Mouse (Mus musculus) adipocyte (in vitro differentiated cells): ENCODE measurements around the gene Gm49384.

Source experiments
- DNase-seq: peaks from one replicate; pipeline ENCODE4 v3.0.0-alpha.2; 2016; ENCODE audit warnings: low spot score

Gm49384 gene

GRCm38 (mm10) chr12:69207396-69207795 is 3.3 kb upstream of the Gm49384 start:
- DNase-seq = no peak

- no peak for DNase-seq
Measured at GRCm38 (mm10) chr12:69198985-69199384, 5.1 kb downstream of the Gm49384 start.

- DNase-seq = peak; percentile 70
Measured at GRCm38 (mm10) chr12:69198164-69198535, 5.9 kb downstream of the Gm49384 start, which contains the start of gene Dnaaf2. TSS of gene Dnaaf2 (minus strand) at chr12:69198429.

DNA sequence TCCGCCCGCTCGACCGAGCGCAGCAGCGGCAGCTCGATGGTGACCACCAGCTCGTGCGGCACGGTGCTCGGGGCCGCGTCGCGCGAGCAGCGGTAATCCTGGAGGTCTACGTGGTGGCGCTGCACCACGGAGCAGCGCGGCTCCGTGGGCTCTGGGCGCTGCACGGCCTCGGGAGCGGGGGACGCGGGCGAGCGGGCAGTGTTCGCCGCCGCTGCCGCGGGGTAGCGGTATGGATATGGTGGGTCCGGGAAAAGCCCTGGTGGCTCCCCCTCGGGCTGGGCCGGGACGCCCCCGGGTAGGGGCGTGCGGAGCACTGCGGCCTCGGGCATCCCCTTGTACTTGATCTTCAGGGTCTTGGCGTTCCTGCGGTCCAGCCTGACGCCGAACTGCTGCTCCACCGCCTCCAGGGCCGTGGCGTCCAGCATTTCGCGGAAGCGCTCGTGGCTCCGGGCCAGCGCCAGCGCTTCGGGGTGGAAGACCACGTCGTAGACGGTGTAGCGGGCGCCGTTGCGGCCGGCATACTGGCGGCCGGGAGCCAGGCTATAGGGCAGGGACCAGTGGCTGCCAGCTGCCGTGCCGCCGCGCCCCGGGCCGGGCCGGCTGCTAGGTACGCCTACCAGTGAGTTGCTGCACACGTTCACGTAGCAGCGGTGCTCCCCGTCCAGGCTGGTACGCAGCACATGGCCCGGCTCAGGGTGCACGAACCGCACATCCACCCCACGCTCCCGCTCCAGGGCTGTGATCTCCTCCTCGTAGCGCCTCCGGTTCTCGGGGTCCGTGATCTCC is 6.5 kb downstream of the Gm49384 start:
- DNase-seq = peak; percentile 43

- peak; percentile 71 for DNase-seq
Measured at GRCm38 (mm10) chr12:69196444-69197377, 7.4 kb downstream of the Gm49384 start, which contains the start of gene Gm49383. TSS of gene Gm49383 (minus strand) at chr12:69197104.

GRCm38 (mm10) chr12:69192637-69193036 is 11.4 kb downstream of the Gm49384 start:
- no peak for DNase-seq

DNA sequence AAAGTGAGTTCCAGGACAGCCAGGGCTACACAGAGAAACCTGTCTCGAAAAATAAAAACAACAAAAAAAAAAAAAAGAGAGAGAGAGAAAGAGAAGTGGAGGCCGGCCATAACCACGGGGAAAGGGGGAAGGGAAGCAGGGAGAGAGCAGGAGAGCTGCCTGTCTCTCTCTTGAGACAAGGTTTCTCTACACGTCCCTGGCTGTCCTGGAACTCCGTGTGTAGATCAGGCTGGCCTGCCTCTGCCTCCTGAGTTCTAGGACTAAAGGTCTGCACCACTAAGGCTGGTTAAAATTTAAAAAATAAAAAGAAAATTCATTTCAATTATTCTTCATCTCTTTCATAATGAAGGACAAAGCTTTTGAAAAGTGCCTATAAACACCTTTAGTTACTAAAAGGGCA is 12.7 kb downstream of the Gm49384 start:
- DNase-seq = no peak

DNA sequence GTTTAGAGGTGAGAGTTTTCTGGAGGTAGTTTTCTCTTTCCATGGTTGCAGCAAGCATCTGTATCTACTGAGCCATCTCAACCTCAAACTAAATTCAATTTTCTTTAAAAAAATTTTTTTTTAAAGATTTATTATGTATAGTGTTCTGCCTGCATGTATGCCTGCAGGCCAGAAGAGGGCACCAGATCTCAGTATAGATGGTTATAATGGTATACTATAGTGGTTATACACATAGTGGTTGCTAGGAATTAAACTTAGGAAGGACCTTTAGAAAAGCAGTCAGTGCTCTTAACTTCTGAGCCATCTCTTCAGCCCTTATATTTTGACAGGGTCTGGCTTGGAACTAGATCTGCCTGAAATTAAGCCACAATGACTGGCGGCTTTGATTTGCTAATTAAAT is 13.5 kb downstream of the Gm49384 start:
- DNase-seq = no peak

GRCm38 (mm10) chr12:69190074-69190473 is 14.0 kb downstream of the Gm49384 start:
- DNase-seq = no peak

DNA sequence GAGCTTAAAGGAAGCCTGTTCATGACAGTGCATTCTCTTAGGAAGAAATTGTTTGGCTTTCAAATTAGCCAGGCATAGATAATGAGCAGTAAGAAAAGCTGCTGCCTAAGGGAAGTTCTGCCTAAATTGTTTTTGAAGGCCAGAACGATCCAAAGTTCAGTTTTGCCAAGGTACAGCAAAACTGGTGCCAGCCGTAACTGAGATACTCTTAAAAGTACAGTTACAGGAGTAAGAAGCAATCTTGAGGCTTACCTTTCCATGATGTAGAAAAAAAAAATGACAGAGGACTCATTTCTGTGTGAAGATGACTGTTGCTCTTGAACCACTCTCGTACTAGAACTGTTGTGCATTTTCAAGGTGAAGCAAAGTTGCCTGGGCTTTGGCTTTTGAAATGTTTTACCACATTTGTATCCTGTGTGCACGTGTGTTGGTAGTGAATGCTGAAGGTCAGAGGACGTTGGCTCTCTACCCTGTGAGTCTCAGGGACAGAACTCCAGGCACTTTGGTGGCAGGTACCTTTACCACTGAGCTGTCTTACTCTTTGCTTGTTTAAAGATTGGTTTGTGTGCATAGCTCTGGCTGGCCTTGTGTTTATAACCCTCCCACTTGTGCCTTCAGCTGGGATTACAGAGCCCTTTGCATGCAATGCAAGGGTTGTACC is 17.1 kb downstream of the Gm49384 start:
- DNase-seq = no peak

DNA sequence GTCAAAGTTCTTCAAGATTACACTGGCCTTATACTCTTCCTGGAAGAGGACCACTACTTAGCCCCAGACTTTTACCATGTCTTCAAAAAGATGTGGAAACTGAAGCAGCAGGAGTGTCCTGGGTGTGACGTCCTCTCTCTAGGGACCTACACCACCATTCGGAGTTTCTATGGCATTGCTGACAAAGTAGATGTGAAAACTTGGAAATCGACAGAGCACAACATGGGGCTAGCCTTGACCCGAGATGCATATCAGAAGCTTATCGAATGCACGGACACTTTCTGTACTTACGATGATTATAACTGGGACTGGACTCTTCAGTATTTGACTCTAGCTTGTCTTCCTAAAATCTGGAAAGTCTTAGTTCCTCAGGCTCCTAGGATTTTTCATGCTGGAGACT is 18.7 kb downstream of the Gm49384 start:
- DNase-seq = no peak

- peak; percentile 38 for DNase-seq
Measured at GRCm38 (mm10) chr12:69184342-69185295, 19.4 kb downstream of the Gm49384 start.

- DNase-seq = peak; percentile 97
Measured at GRCm38 (mm10) chr12:69183583-69184308, 20.3 kb downstream of the Gm49384 start, which contains the start of the genes Rpl36al and Mgat2. TSS of gene Rpl36al (minus strand) at chr12:69184083. TSS of gene Mgat2 (plus strand) at chr12:69184157.

- DNase-seq = no peak
Measured at GRCm38 (mm10) chr12:69181800-69182199, 22.3 kb downstream of the Gm49384 start.

GRCm38 (mm10) chr12:69179371-69179770 is 24.7 kb downstream of the Gm49384 start:
- no peak for DNase-seq

DNA sequence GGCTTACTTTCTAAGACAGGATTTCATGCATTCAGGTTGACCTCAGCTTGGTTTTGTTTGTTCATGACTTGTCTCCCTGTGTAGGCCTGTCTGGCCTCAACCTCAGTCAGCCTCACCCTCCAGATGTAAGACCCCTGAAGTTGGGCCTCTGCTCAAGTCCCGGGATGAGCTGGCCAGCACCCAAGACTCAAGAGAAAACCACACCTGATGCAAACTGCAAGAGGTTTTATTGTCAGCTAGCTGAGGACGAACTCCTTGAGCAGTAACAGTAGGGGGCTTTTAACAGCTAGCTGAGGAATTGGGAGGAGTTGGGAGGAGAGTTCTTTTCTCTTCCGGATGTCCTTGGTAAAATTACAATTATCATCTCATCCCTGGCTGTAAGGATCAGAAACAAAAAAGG is 26.5 kb downstream of the Gm49384 start:
- no peak for DNase-seq

- no peak for DNase-seq
Measured at GRCm38 (mm10) chr12:69175975-69176374, 28.1 kb downstream of the Gm49384 start.

DNA sequence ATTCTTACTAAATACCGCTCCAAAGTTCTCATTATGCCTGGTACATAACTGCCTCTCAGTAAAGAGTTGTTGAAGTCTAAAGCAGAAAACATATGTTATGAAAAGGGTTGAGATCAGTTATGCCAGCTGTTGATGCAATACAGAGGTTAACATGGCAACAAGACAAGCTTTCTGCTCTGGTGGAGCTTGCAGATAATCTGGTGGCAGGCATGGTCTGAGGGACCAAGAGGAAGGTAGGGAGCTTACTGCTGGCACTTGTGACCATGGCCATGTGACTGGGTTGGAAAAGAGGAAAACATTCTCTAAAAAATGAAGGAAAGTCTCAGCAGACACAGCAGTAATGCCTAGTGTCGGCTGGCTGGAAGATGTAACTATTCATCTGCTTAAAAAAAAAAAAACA is 32.8 kb downstream of the Gm49384 start:
- no peak for DNase-seq

DNA sequence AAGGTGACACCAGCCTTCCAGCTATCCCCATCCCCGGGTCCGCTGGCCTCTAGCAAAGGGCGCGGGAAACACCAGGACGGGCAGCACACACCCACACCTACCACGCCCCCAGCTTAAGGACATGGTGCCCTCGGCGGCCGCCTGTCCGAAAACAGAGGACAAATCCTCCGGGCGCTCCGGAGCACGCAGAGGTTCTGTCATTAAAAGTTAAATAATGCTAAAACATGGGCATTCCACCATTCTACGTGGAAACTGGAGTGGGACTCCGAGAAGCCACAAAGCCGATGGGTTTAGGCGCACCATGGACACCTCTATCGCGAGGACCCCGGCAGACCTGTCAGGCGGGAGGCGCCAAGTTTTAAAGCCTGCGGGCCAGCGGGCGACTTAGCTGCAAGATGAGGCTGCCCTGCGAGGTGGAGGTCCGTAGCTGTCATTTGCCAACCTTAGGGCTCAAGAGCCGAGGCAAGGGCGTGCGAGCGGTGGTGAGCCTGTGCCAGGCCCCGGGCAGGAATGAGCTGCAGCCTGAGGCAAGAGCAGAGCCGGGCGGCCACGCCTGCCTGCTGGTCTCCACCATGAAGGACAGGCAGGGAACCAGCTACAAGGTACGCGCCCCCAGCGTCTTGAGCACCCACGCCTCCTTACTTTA is 35.5 kb downstream of the Gm49384 start, which contains the start of gene Lrr1:
TSS of gene Lrr1 (plus strand) at position 354 of the 646 bp plus-strand sequence.
- peak; percentile 84 for DNase-seq
